Mouse (Mus musculus) liver, postnatal 0 days (tissue): ENCODE measurements around the gene Pear1. TPM values are rescaled to one million over a fixed set of nuclear protein-coding genes. Genes with fewer than 3 reads are reported as not detected.

ENCODE experiments used
- ATAC-seq: fragments of 200-750 bp; cut with Nextera tagmentation; 2 replicates; pipeline ENCODE4 v1.8.0; 2017; ENCODE audit warnings: mild to moderate bottlenecking, moderate library complexity
- DNase-seq: peaks from one replicate; pipeline ENCODE4 v3.0.0-alpha.2; 2016
- H3K27ac ChIP-seq: fragments of 300-500 bp; sonication (generic); 2 replicates; pipeline ENCODE4 v1.5.1; 2014; ENCODE audit warnings: antibody characterized with exemption, moderate library complexity, mild to moderate bottlenecking, low read depth
- H3K27me3 ChIP-seq: fragments of 300-500 bp; sonication (generic); 2 replicates; pipeline ENCODE4 v1.6.1; 2014; ENCODE audit warnings: low read length, control low read depth, mixed read lengths; ENCODE audit not compliant: insufficient read depth
- H3K36me3 ChIP-seq: fragments of 300-500 bp; sonication (generic); replicated peaks from 2 replicates; pipeline ENCODE4 v1.6.1; 2014; ENCODE audit warnings: mild to moderate bottlenecking, control low read depth, low read length, moderate library complexity, mixed read lengths; ENCODE audit not compliant: insufficient read depth
- H3K4me1 ChIP-seq: fragments of 300-500 bp; sonication (generic); 2 replicates; pipeline ENCODE4 v1.6.1; 2014; ENCODE audit warnings: antibody characterized with exemption, mild to moderate bottlenecking, control low read depth; ENCODE audit not compliant: insufficient read depth
- H3K4me2 ChIP-seq: fragments of 300-500 bp; sonication (generic); 2 replicates; pipeline ENCODE4 v1.6.1; 2014; ENCODE audit warnings: low read depth, mild to moderate bottlenecking, low read length, moderate library complexity, mixed read lengths
- H3K4me3 ChIP-seq: fragments of 300-500 bp; sonication (generic); 2 replicates; pipeline ENCODE4 v1.5.1; 2014; ENCODE audit warnings: low read depth, low read length
- H3K9ac ChIP-seq: fragments of 300-500 bp; sonication (generic); replicated peaks from 2 replicates; pipeline ENCODE4 v1.6.1; 2014; ENCODE audit warnings: mild to moderate bottlenecking, moderate library complexity
- H3K9me3 ChIP-seq: fragments of 300-500 bp; sonication (generic); 2 replicates; pipeline ENCODE4 v1.6.1; 2016; ENCODE audit warnings: mild to moderate bottlenecking, control low read depth, low read length, mixed read lengths
- CTCF ChIP-seq: sonication (generic); IDR thresholded peaks from 2 replicates; pipeline ENCODE4 v1.5.1; 2016; ENCODE audit warnings: antibody characterized with exemption, low read depth
- EP300 ChIP-seq: IDR thresholded peaks from 2 replicates; pipeline ENCODE4 v1.6.1; 2016; ENCODE audit warnings: antibody characterized with exemption, low read depth, mild to moderate bottlenecking
- WGBS: fragments of 180-500 bp; shearing (Covaris S2); extraction: QIAGEN DNeasy Blood & Tissue Kit; methylation state at CpG from one replicate; pipeline ENCODE4 v1.1.7; 2014; ENCODE audit not compliant: insufficient replicate concordance; 5-methylcytosine and 5-hydroxymethylcytosine counted together
- polyA plus RNA-seq: library from polyadenylated mRNA; unstranded; fragments of >200 nt; fragmentation: Nextera tagmentation; extraction: Ambion mirVana; gene quantifications from 2 replicates; pipeline ENCODE4 v1.2.1, GENCODE M21; 2015

The Pear1 gene
- polyA plus RNA-seq, 1 experiment from 2014 or later: 5.1 TPM

DNA sequence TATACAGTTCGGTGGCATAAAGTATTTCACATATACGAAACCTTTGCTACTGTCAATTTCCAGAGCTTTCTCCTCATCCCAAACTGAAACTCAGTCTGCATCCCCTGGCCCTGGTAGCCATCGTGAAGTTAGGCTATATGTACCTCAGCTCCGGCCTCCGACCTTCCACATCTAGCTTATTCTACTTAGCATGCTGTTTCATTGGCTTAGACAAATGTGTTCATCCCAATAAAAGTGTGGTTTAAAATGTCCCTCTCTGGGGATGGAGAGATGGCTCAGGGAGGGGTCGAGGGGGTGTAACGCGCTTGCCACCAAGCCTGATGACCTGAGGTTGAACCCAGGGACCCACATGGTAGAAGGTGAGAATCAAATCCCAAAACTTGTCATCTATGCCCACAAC, 54.6 kb downstream of the Pear1 start:
- WGBS: 65% methylated on average over 8 of the region's 8 CpGs
- Histone ChIP-seq H3K27ac (no peak overlapping the region), H3K4me1 (peaks cover 21% of the 10 kb centered on the region), H3K36me3 (no peaks in the 10 kb centered on the region), H3K4me3 (no peak overlapping the region), H3K9me3 (no peaks in the 10 kb centered on the region), H3K4me2 (no peak overlapping the region), H3K9ac (no peak overlapping the region), H3K27me3 (no peaks in the 10 kb centered on the region)
- DNase-seq: no peak
- TF ChIP-seq EP300: no peak
- no peak for TF ChIP-seq CTCF
- ATAC-seq: no peak

DNA sequence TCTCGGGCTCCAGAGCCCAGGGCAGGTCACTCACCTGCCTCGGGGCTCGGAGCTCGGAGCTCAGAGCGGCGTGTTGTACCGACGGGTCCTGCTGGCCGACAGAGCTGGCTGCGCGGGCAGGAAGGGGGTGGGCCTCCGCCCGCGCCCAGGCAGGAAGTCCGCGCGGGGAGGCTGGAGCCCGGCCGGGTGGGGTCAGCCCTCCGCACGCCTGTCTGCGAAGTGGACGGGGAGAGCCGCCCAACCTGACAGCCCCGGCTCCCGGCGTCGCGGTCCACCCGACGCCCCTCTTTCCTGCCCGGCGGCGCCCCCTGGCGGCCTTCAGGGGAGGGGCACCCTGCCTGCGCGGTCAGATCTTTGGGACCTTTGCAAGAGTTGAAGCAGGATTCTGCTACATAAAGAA, 55.3 kb downstream of the Pear1 start:
- peak overlapping the region; percentile 62 for H3K9ac ChIP-seq

DNA sequence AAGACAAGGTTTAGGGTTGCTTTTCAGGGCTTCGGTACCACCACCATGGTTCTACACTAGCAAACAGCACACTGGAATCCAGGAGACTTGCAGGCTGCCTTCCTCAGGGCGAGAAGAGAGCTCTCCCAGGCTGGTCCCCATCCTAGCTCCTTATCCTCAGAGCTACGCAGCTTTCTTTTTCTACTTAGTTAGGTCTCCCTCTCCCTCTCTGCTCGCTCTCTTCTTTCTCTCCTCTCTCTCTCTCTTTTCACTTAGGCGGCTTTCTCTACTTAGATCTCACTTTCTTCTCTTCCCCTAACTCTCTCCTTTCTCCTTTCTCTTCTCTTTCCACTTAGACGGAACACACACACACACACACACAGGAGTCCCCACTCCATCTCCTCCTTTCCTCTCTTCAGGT, 55.7 kb downstream of the Pear1 start:
- TF ChIP-seq EP300 (no peak), CTCF (no peak)
- no peaks in the 10 kb centered on the region for H3K27me3 ChIP-seq
- ATAC-seq: no peak
- peaks cover 18% of the 10 kb centered on the region for H3K4me1 ChIP-seq
- no peaks in the 10 kb centered on the region for H3K9me3 ChIP-seq
- DNase-seq: no peak
- H3K4me3 ChIP-seq: peak overlapping the region; percentile 54
- H3K9ac ChIP-seq: peak overlapping the region; percentile 62
- H3K4me2 ChIP-seq: peak overlapping the region; percentile 65
- WGBS: 35% methylated on average over 6 of the region's 6 CpGs
- no peaks in the 10 kb centered on the region for H3K36me3 ChIP-seq
- peak overlapping the region; percentile 67 for H3K27ac ChIP-seq

More for the DNA sequence above, 55.3 kb downstream of the Pear1 start:
- TF ChIP-seq EP300: no peak
- peak; percentile 88 for TF ChIP-seq CTCF
- DNase-seq (peak; percentile 82), ATAC-seq (peak; percentile 58)
- Histone ChIP-seq H3K4me1 (peaks cover 19% of the 10 kb centered on the region), H3K9me3 (no peaks in the 10 kb centered on the region), H3K27me3 (no peaks in the 10 kb centered on the region), H3K36me3 (no peaks in the 10 kb centered on the region), H3K4me2 (peak overlapping the region; percentile 65), H3K4me3 (peak overlapping the region; percentile 54), H3K27ac (peak overlapping the region; percentile 67)
- WGBS: under 1% methylated on average over 32 of the region's 37 CpGs

DNA sequence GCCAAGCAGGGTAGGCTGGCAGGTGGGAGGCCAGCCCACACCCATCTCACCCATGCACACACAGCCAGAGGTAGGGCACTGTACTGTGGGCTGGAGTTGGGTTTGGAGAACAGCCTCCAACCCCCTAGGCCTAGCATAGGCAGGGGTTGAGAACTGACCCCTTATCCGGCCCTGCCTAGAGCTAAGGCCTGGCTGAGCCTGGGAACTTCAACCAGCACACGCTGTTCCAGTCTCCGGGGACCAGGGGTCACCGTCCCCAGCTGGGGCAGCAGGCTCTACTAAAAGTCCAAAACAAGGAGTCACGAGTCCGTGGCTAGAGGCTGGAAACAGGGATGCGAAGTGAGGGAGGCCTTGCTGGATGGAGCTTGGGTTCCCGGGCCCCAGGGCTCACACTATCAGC, 56.3 kb downstream of the Pear1 start:
- Histone ChIP-seq H3K9ac (peak overlapping the region; percentile 62), H3K4me2 (peak overlapping the region; percentile 65), H3K4me1 (peaks cover 18% of the 10 kb centered on the region), H3K27ac (peak overlapping the region; percentile 67), H3K27me3 (no peaks in the 10 kb centered on the region), H3K4me3 (peak overlapping the region; percentile 54), H3K9me3 (no peaks in the 10 kb centered on the region), H3K36me3 (no peaks in the 10 kb centered on the region)
- TF ChIP-seq EP300 (no peak), CTCF (no peak)
- peak; percentile 14; the same call in 1 of the 2 replicates for ATAC-seq
- 52% methylated on average over 8 of the region's 8 CpGs for WGBS
- no peak for DNase-seq

DNA sequence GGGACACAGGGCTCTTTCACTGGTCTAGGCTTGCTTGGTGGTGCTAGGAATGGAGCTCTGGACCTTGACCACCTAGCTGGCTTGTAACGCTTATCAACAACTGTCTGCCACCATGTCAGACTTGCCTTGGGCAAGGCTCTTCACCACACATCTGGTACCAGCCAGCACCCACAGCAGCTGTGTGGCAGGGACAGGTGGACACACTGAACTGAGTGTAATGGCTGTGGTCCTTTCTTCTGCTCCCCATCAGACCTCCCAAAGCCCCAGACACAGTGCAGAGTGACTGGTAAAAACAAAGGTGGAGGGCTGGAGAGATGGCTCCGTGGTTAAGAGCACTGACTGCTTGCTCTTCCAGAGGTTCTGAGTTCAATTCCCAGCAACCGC, 57.8 kb downstream of the Pear1 start:
- WGBS: 63% methylated on average over 3 of the region's 3 CpGs
- peak overlapping the region; percentile 49 for H3K4me2 ChIP-seq
- DNase-seq (no peak), ATAC-seq (no peak)
- H3K36me3 ChIP-seq: no peaks in the 10 kb centered on the region
- H3K27ac ChIP-seq: peak overlapping the region; percentile 75
- no peaks in the 10 kb centered on the region for H3K9me3 ChIP-seq
- H3K27me3 ChIP-seq: no peaks in the 10 kb centered on the region
- no peak overlapping the region for H3K4me3 ChIP-seq
- H3K9ac ChIP-seq: no peak overlapping the region
- H3K4me1 ChIP-seq: peaks cover 17% of the 10 kb centered on the region
- TF ChIP-seq EP300 (no peak), CTCF (no peak)

DNA sequence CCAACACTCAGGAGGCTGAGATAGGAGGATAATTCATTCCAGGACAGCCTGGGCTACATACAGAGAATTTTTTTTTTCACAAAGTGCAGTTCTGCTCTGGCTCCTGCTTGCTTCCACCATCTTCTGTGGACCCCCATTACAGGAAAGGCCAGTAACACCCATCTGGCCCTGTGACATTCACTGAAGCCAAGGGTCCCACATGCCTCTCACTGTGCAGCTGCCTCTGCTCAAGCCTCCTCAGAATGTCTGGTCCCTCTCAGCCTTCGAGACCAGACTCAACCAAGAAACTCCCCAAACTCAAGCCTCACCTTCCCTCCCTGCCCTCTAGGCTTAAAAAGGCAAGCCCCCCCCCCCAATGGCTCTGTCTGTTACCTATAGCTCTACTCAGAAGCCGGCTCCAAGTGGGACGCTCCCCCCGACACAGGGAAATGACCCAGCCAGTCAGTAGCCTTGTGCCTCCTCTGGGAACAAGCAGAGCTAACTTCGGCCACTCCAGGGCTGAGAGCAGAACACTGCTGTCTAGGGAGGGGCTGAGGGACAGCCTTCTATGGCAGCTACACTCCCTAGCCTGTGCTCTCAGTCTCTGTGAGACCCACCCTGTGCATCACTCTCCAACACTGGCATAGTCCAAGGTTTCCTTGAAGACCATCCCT, 58.3 kb downstream of the Pear1 start:
- peak overlapping the region; percentile 49 for H3K4me2 ChIP-seq
- no peaks in the 10 kb centered on the region for H3K9me3 ChIP-seq
- no peaks in the 10 kb centered on the region for H3K36me3 ChIP-seq
- peak overlapping the region; percentile 75 for H3K27ac ChIP-seq
- H3K9ac ChIP-seq: 0 out of 2 replicates have a peak overlapping the region, but pooled peaks have one; percentile 26
- no peaks in the 10 kb centered on the region for H3K27me3 ChIP-seq
- no peak for DNase-seq
- WGBS: 67% methylated on average over 5 of the region's 5 CpGs
- H3K4me3 ChIP-seq: no peak overlapping the region
- no peak for TF ChIP-seq CTCF
- no peak for TF ChIP-seq EP300
- peaks cover 19% of the 10 kb centered on the region for H3K4me1 ChIP-seq
- no peak for ATAC-seq
